In genomic region chr6:139908997-139909669, GRCm38 (mm10) we compare ENCODE assay signal across 10 mouse cellular contexts.
DNase-seq lines count a peak whose midpoint lies in the region; ATAC-seq and TF ChIP-seq lines count a peak whose summit lies in the region.
"Had no signal": no experiment of that assay in that cellular context is flagged by ENCODE, and none has a peak within 500 bp of the region (broad histone marks: within the 10 kb centered on the region; RNA-seq: fewer than 3 reads in every experiment).

No protein-coding gene starts in this region.

- no peaks in the 10 kb centered on the region for H3K36me3 ChIP-seq in heart, embryonic 12.5 days
- H3K36me3 ChIP-seq in midbrain, postnatal 0 days (ENCODE audit: insufficient read depth, low read length), result no peaks in the 10 kb centered on the region
- no peaks in the 10 kb centered on the region for H3K36me3 ChIP-seq in midbrain, embryonic 16.5 days (ENCODE audit: control insufficient read depth, insufficient read depth, low read length)
- no peaks in the 10 kb centered on the region for H3K36me3 ChIP-seq in hindbrain, embryonic 16.5 days (ENCODE audit: control insufficient read depth, insufficient read depth, low read length)
- no peaks in the 10 kb centered on the region for H3K36me3 ChIP-seq in stomach, postnatal 0 days (ENCODE audit: control insufficient read depth, insufficient read depth, low read length)
- H3K36me3 ChIP-seq: forebrain, embryonic 15.5 days; lung, embryonic 15.5 days had no signal

- H3K27me3 ChIP-seq in heart, embryonic 12.5 days (replicated peaks), result no peaks in the 10 kb centered on the region
- H3K27me3 ChIP-seq in midbrain, postnatal 0 days (ENCODE audit: insufficient read depth, low read length), result no peaks in the 10 kb centered on the region
- no peaks in the 10 kb centered on the region for H3K27me3 ChIP-seq in midbrain, embryonic 16.5 days (ENCODE audit: control insufficient read depth, insufficient read depth, low read depth, low read length)
- H3K27me3 ChIP-seq in hindbrain, embryonic 16.5 days (replicated peaks; ENCODE audit: control insufficient read depth, insufficient read depth, low read length), result no peaks in the 10 kb centered on the region
- H3K27me3 ChIP-seq in stomach, postnatal 0 days (ENCODE audit: control insufficient read depth, insufficient read depth, low read length), result no peaks in the 10 kb centered on the region
- H3K27me3 ChIP-seq: forebrain, embryonic 15.5 days; lung, embryonic 15.5 days had no signal

- H3K4me1 ChIP-seq in heart, embryonic 12.5 days (replicated peaks), result peaks cover 3% of the 10 kb centered on the region; the same call in 1 of the 2 replicates
- H3K4me1 ChIP-seq in midbrain, postnatal 0 days (ENCODE audit: insufficient read depth, low read length), result no peaks in the 10 kb centered on the region
- H3K4me1 ChIP-seq in midbrain, embryonic 16.5 days (ENCODE audit: control insufficient read depth, insufficient read depth, low read length), result no peaks in the 10 kb centered on the region
- no peaks in the 10 kb centered on the region for H3K4me1 ChIP-seq in hindbrain, embryonic 16.5 days (ENCODE audit: control insufficient read depth, insufficient read depth, low read depth, low read length)
- H3K4me1 ChIP-seq in stomach, postnatal 0 days (replicated peaks; ENCODE audit: control insufficient read depth, insufficient read depth), result no peaks in the 10 kb centered on the region
- H3K4me1 ChIP-seq: forebrain, embryonic 15.5 days; lung, embryonic 15.5 days had no signal

- no peak for ATAC-seq in heart, embryonic 12.5 days (ENCODE audit: insufficient number of reproducible peaks, low FRiP score)
- ATAC-seq in midbrain, postnatal 0 days (ENCODE audit: low FRiP score), result no peak
- ATAC-seq in midbrain, embryonic 16.5 days, result no peak
- ATAC-seq in hindbrain, embryonic 16.5 days, result peak; percentile 54; the same call in 1 of the 2 replicates
- peak; percentile 61; the same call in 1 of the 2 replicates for ATAC-seq in stomach, postnatal 0 days (ENCODE audit: low FRiP score, low TSS enrichment)
- ATAC-seq: forebrain, embryonic 15.5 days had no signal

- H3K4me2 ChIP-seq in heart, embryonic 12.5 days, result no peak overlapping the region
- H3K4me2 ChIP-seq in midbrain, postnatal 0 days (ENCODE audit: low read depth, low read length, poor library complexity, severe bottlenecking), result no peak overlapping the region
- no peak overlapping the region for H3K4me2 ChIP-seq in midbrain, embryonic 16.5 days (ENCODE audit: low read length)
- peak overlapping the region; percentile 30 for H3K4me2 ChIP-seq in hindbrain, embryonic 16.5 days (ENCODE audit: low read length)
- H3K4me2 ChIP-seq in stomach, postnatal 0 days (replicated peaks; ENCODE audit: low read depth), result no peak overlapping the region
- H3K4me2 ChIP-seq: forebrain, embryonic 15.5 days; lung, embryonic 15.5 days had no signal

- H3K4me3 ChIP-seq in heart, embryonic 12.5 days, result no peak overlapping the region
- H3K4me3 ChIP-seq in midbrain, postnatal 0 days (ENCODE audit: low read depth, low read length), result no peak overlapping the region
- no peak overlapping the region for H3K4me3 ChIP-seq in midbrain, embryonic 16.5 days (ENCODE audit: low read depth, low read length)
- no peak overlapping the region for H3K4me3 ChIP-seq in hindbrain, embryonic 16.5 days (ENCODE audit: low read length)
- no peak overlapping the region for H3K4me3 ChIP-seq in stomach, postnatal 0 days (ENCODE audit: low read depth, low read length)
- H3K4me3 ChIP-seq: forebrain, embryonic 15.5 days; lung, embryonic 15.5 days had no signal

- H3K9me3 ChIP-seq in heart, embryonic 12.5 days (replicated peaks), result no peaks in the 10 kb centered on the region
- H3K9me3 ChIP-seq in midbrain, postnatal 0 days (ENCODE audit: low read length), result no peaks in the 10 kb centered on the region
- H3K9me3 ChIP-seq in midbrain, embryonic 16.5 days (replicated peaks; ENCODE audit: control insufficient read depth, low read length, poor library complexity, severe bottlenecking), result no peaks in the 10 kb centered on the region
- H3K9me3 ChIP-seq in hindbrain, embryonic 16.5 days (ENCODE audit: control insufficient read depth, low read length), result no peaks in the 10 kb centered on the region
- H3K9me3 ChIP-seq in stomach, postnatal 0 days (ENCODE audit: control insufficient read depth, low read length), result no peaks in the 10 kb centered on the region
- H3K9me3 ChIP-seq: forebrain, embryonic 15.5 days; lung, embryonic 15.5 days had no signal

- H3K27ac ChIP-seq in heart, embryonic 12.5 days (ENCODE audit: poor library complexity, severe bottlenecking), result no peak overlapping the region
- H3K27ac ChIP-seq in midbrain, postnatal 0 days (ENCODE audit: low read depth, low read length), result no peak overlapping the region
- no peak overlapping the region for H3K27ac ChIP-seq in midbrain, embryonic 16.5 days (ENCODE audit: low read length)
- no peak overlapping the region for H3K27ac ChIP-seq in hindbrain, embryonic 16.5 days (ENCODE audit: low read depth, low read length)
- no peak overlapping the region for H3K27ac ChIP-seq in stomach, postnatal 0 days (replicated peaks)
- H3K27ac ChIP-seq: forebrain, embryonic 15.5 days; lung, embryonic 15.5 days had no signal

- TF ChIP-seq CTCF in midbrain, postnatal 0 days (IDR thresholded peaks at IDR 0.05), result no peak
- no peak for TF ChIP-seq CTCF in stomach, postnatal 0 days (IDR thresholded peaks at IDR 0.05; ENCODE audit: low read depth)

- peak; percentile 42 to 71 for DNase-seq in heart, adult 18-20 months
- DNase-seq in midbrain, postnatal 0 days (ENCODE audit: low spot score), result peak; percentile 38
- no peak for DNase-seq in stomach, postnatal 0 days (ENCODE audit: low spot score)
- DNase-seq in layer of hippocampus, adult 9-11 months, result no peak
- no peak for DNase-seq in spleen, adult 12 weeks (ENCODE audit: low spot score)

- 68% methylated on average over 12 of the region's 12 CpGs for WGBS in heart, embryonic 12.5 days
- WGBS in midbrain, postnatal 0 days, result 70% methylated on average over 12 of the region's 12 CpGs
- WGBS in midbrain, embryonic 16.5 days, result 68% methylated on average over 12 of the region's 12 CpGs
- WGBS in hindbrain, embryonic 16.5 days, result 58% methylated on average over 12 of the region's 12 CpGs
- WGBS in stomach, postnatal 0 days, result 48% methylated on average over 12 of the region's 12 CpGs

- TF ChIP-seq EP300 in stomach, postnatal 0 days (optimal IDR thresholded peaks at IDR 0.05), result no peak

- H3K9ac ChIP-seq in heart, embryonic 12.5 days, result no peak overlapping the region
- no peak overlapping the region for H3K9ac ChIP-seq in midbrain, postnatal 0 days (replicated peaks; ENCODE audit: low read length, poor library complexity, severe bottlenecking)
- H3K9ac ChIP-seq in midbrain, embryonic 16.5 days (ENCODE audit: low read depth, low read length), result no peak overlapping the region
- no peak overlapping the region for H3K9ac ChIP-seq in hindbrain, embryonic 16.5 days (ENCODE audit: low read depth, low read length)
- H3K9ac ChIP-seq in stomach, postnatal 0 days (ENCODE audit: low read length), result no peak overlapping the region
- H3K9ac ChIP-seq: forebrain, embryonic 15.5 days; lung, embryonic 15.5 days had no signal

Comparison
In these comparisons a context has a peak if more than half of its experiments do, and no peak if none do; other contexts are left out.
1. DNase-seq: peak in heart, adult 18-20 months (2 of 2) and midbrain, postnatal 0 days (single experiment); none in stomach, postnatal 0 days (single experiment), layer of hippocampus, adult 9-11 months (single experiment) and spleen, adult 12 weeks (single experiment).
2. ATAC-seq: peak in hindbrain, embryonic 16.5 days (single experiment) and stomach, postnatal 0 days (single experiment); none in heart, embryonic 12.5 days (single experiment), midbrain, postnatal 0 days (single experiment) and midbrain, embryonic 16.5 days (single experiment).